Mouse (Mus musculus) forebrain, embryonic 11.5 days (tissue): Measurements from ENCODE around the gene Hyal3. TPM values are rescaled to one million over a fixed set of nuclear protein-coding genes. Genes with fewer than 3 reads are reported as not detected.

Experiments used
- ATAC-seq: fragments of 200-750 bp; cut with Nextera tagmentation; replicated peaks from 2 replicates; pipeline ENCODE4 v1.8.0; 2017; ENCODE audit warnings: moderate TSS enrichment; ENCODE audit not compliant: low FRiP score
- DNase-seq: peaks from one replicate; pipeline ENCODE4 v3.0.0-alpha.2; 2017; ENCODE audit warnings: low spot score
- H3K27ac ChIP-seq: fragments of 300-500 bp; sonication (generic); 2 replicates; pipeline ENCODE4 v1.5.1; 2014; ENCODE audit warnings: low read depth, low read length
- H3K27me3 ChIP-seq: fragments of 300-500 bp; sonication (generic); 2 replicates; pipeline ENCODE4 v1.6.1; 2014; ENCODE audit warnings: mild to moderate bottlenecking, low read length, mixed read lengths; ENCODE audit not compliant: control insufficient read depth, insufficient read depth
- H3K36me3 ChIP-seq: fragments of 300-500 bp; sonication (generic); 2 replicates; pipeline ENCODE4 v1.6.1; 2014; ENCODE audit warnings: mild to moderate bottlenecking, low read length, moderate library complexity, mixed read lengths; ENCODE audit not compliant: control insufficient read depth, insufficient read depth
- H3K4me1 ChIP-seq: fragments of 300-500 bp; sonication (generic); replicated peaks from 2 replicates; pipeline ENCODE4 v1.6.1; 2014; ENCODE audit warnings: low read length, mixed read lengths; ENCODE audit not compliant: control insufficient read depth, insufficient read depth
- H3K4me2 ChIP-seq: fragments of 300-500 bp; sonication (generic); 2 replicates; pipeline ENCODE4 v1.6.1; 2014; ENCODE audit warnings: low read depth, mild to moderate bottlenecking, low read length, moderate library complexity, mixed read lengths; ENCODE audit not compliant: severe bottlenecking
- H3K4me3 ChIP-seq: fragments of 300-500 bp; sonication (generic); 2 replicates; pipeline ENCODE4 v1.5.1; 2014; ENCODE audit warnings: low read depth, low read length
- H3K9ac ChIP-seq: fragments of 300-500 bp; sonication (generic); 2 replicates; pipeline ENCODE4 v1.6.1; 2014; ENCODE audit warnings: low read length
- H3K9me3 ChIP-seq: fragments of 300-500 bp; sonication (generic); 2 replicates; pipeline ENCODE4 v1.6.1; 2016; ENCODE audit warnings: low read length, mixed read lengths; ENCODE audit not compliant: control insufficient read depth
- WGBS: fragments of 180-500 bp; shearing (Covaris S2); extraction: QIAGEN DNeasy Blood & Tissue Kit; methylation state at CpG from one replicate; pipeline ENCODE4 v1.1.7; 2014; 5-methylcytosine and 5-hydroxymethylcytosine counted together
- polyA plus RNA-seq: library from polyadenylated mRNA; unstranded; fragments of >200 nt; fragmentation: Nextera tagmentation; extraction: Ambion mirVana; gene quantifications from 2 replicates; pipeline ENCODE4 v1.2.1, GENCODE M21; 2014

Gene Hyal3
- polyA plus RNA-seq, 1 experiment from 2014 or later = not detected

- H3K9me3 ChIP-seq = no peaks in the 10 kb centered on the region
- no peak for DNase-seq
- peaks cover 1% of the 10 kb centered on the region; the same call in 1 of the 2 replicates for H3K4me1 ChIP-seq
- WGBS = 83% methylated on average over 11 of the region's 11 CpGs
- ATAC-seq = no peak
- no peaks in the 10 kb centered on the region for H3K27me3 ChIP-seq
- no peak overlapping the region for H3K27ac ChIP-seq
- H3K36me3 ChIP-seq = peaks cover 3% of the 10 kb centered on the region; the same call in 1 of the 2 replicates
- H3K4me3 ChIP-seq = no peak overlapping the region
- no peak overlapping the region for H3K9ac ChIP-seq
- no peak overlapping the region for H3K4me2 ChIP-seq
Measured at GRCm38 (mm10) chr9:107593101-107593976, 12.7 kb downstream of the Hyal3 start.

GRCm38 (mm10) chr9:107594281-107595062, 13.9 kb downstream of the Hyal3 start:
- Histone ChIP-seq H3K27me3 (no peaks in the 10 kb centered on the region), H3K4me2 (no peak overlapping the region), H3K9me3 (no peaks in the 10 kb centered on the region), H3K36me3 (peaks cover 3% of the 10 kb centered on the region; the same call in 1 of the 2 replicates), H3K27ac (no peak overlapping the region), H3K4me3 (no peak overlapping the region), H3K4me1 (no peaks in the 10 kb centered on the region), H3K9ac (no peak overlapping the region)
- WGBS = 76% methylated on average over 8 of the region's 8 CpGs
- no peak for ATAC-seq
- DNase-seq = no peak

- Histone ChIP-seq H3K4me1 (no peaks in the 10 kb centered on the region), H3K4me2 (no peak overlapping the region), H3K4me3 (no peak overlapping the region), H3K36me3 (no peaks in the 10 kb centered on the region), H3K9ac (no peak overlapping the region), H3K27ac (no peak overlapping the region), H3K9me3 (no peaks in the 10 kb centered on the region), H3K27me3 (no peaks in the 10 kb centered on the region)
- DNase-seq (no peak), ATAC-seq (no peak)
- WGBS = 94% methylated on average over 11 of the region's 11 CpGs
Measured at GRCm38 (mm10) chr9:107596619-107597569, 16.3 kb downstream of the Hyal3 start.

GRCm38 (mm10) chr9:107598385-107598784, 17.8 kb downstream of the Hyal3 start:
- Histone ChIP-seq H3K9me3 (no peaks in the 10 kb centered on the region), H3K36me3 (no peaks in the 10 kb centered on the region), H3K4me3 (no peak overlapping the region), H3K4me2 (no peak overlapping the region), H3K27me3 (no peaks in the 10 kb centered on the region), H3K9ac (no peak overlapping the region), H3K4me1 (peaks cover 6% of the 10 kb centered on the region), H3K27ac (no peak overlapping the region)
- ATAC-seq (no peak), DNase-seq (no peak)
- WGBS = 87% methylated on average over 5 of the region's 5 CpGs

GRCm38 (mm10) chr9:107599433-107599832, 18.8 kb downstream of the Hyal3 start:
- no peak for ATAC-seq

GRCm38 (mm10) chr9:107599842-107600241, 19.2 kb downstream of the Hyal3 start:
- Histone ChIP-seq H3K9me3 (no peaks in the 10 kb centered on the region), H3K27ac (no peak overlapping the region), H3K4me3 (no peak overlapping the region), H3K9ac (no peak overlapping the region; the same call in 1 of the 2 replicates), H3K4me2 (no peak overlapping the region), H3K36me3 (no peaks in the 10 kb centered on the region), H3K27me3 (no peaks in the 10 kb centered on the region), H3K4me1 (peaks cover 11% of the 10 kb centered on the region)
- ATAC-seq (no peak), DNase-seq (no peak)
- WGBS = 75% methylated on average over 14 of the region's 14 CpGs

More at GRCm38 (mm10) chr9:107599433-107599832, 18.8 kb downstream of the Hyal3 start:
- no peak for DNase-seq
- Histone ChIP-seq H3K27ac (no peak overlapping the region), H3K27me3 (no peaks in the 10 kb centered on the region), H3K36me3 (no peaks in the 10 kb centered on the region), H3K4me3 (no peak overlapping the region), H3K9me3 (no peaks in the 10 kb centered on the region), H3K4me2 (no peak overlapping the region), H3K9ac (no peak overlapping the region), H3K4me1 (peaks cover 7% of the 10 kb centered on the region)
- 89% methylated on average over 9 of the region's 9 CpGs for WGBS

- no peak overlapping the region for H3K4me2 ChIP-seq
- H3K4me1 ChIP-seq = peaks cover 16% of the 10 kb centered on the region
- no peaks in the 10 kb centered on the region for H3K36me3 ChIP-seq
- no peak overlapping the region for H3K27ac ChIP-seq
- H3K9ac ChIP-seq = no peak overlapping the region
- H3K9me3 ChIP-seq = no peaks in the 10 kb centered on the region
- ATAC-seq = no peak
- WGBS = 81% methylated on average over 12 of the region's 12 CpGs
- DNase-seq = no peak
- H3K4me3 ChIP-seq = no peak overlapping the region
- no peaks in the 10 kb centered on the region for H3K27me3 ChIP-seq
Measured at GRCm38 (mm10) chr9:107600745-107601144, 20.1 kb downstream of the Hyal3 start.

- Histone ChIP-seq H3K9me3 (no peaks in the 10 kb centered on the region), H3K36me3 (no peaks in the 10 kb centered on the region), H3K27ac (no peak overlapping the region), H3K9ac (no peak overlapping the region), H3K4me3 (no peak overlapping the region), H3K4me1 (peaks cover 16% of the 10 kb centered on the region), H3K27me3 (no peaks in the 10 kb centered on the region), H3K4me2 (no peak overlapping the region)
- ATAC-seq (no peak), DNase-seq (no peak)
- WGBS = 88% methylated on average over 11 of the region's 11 CpGs
Measured at GRCm38 (mm10) chr9:107601275-107601674, 20.7 kb downstream of the Hyal3 start.
